Mouse (Mus musculus) liver, adult 2 months (tissue): ENCODE results near the gene Gm13090.

Source experiments
- CTCF ChIP-seq: fragments of 200-500 bp; IDR thresholded peaks from 2 replicates; pipeline ENCODE4 v1.5.1; 2011; ENCODE audit warnings: low read depth, low read length, control low read depth
- POLR2A ChIP-seq: fragments of 200-500 bp; IDR thresholded peaks from 2 replicates; pipeline ENCODE4 v1.6.1; 2011; ENCODE audit warnings: low read length, control low read depth; ENCODE audit not compliant: insufficient read depth; ENCODE audit errors: extremely low read depth

DNA sequence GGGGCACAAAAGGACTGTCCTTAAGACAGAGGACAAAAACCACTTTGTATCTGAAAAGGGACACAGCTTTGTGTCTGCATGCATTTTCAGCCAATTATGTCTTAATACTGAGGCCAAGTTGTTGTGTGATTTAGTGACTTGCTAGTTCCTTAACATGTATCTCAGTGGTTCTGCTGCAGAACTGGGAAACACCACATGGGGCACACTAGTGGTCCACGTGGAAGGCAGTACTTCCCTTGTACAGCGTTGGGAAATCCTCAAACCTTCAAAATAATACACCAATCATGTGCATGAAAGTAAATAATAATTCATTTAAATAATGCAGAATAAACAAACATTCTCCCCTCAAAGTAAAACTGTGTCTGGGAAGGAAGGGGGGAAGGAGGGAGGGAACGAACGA is 20.6 kb upstream of the Gm13090 start:
- no peak for TF ChIP-seq CTCF
- TF ChIP-seq POLR2A = no peak
